Mouse (Mus musculus) erythroblast, embryonic 14.5 days (primary cell): Measurements from ENCODE around the gene Ubxn10. TPM values are rescaled to one million over a fixed set of nuclear protein-coding genes. Genes with fewer than 3 reads are reported as not detected.

Experiments used
- H3K27me3 ChIP-seq: 2 replicates; pipeline ENCODE4 v1.6.1; 2012; ENCODE audit warnings: inconsistent platforms; ENCODE audit not compliant: control insufficient read depth
- H3K36me3 ChIP-seq: 2 replicates; pipeline ENCODE4 v1.6.1; 2012; ENCODE audit warnings: mild to moderate bottlenecking, inconsistent platforms; ENCODE audit not compliant: control insufficient read depth
- H3K4me1 ChIP-seq: 2 replicates; pipeline ENCODE4 v1.6.1; 2012; ENCODE audit warnings: inconsistent platforms; ENCODE audit not compliant: control insufficient read depth
- H3K4me3 ChIP-seq: replicated peaks from 2 replicates; pipeline ENCODE3; 2012; ENCODE audit warnings: moderate library complexity, mild to moderate bottlenecking, inconsistent platforms
- H3K9me3 ChIP-seq: 2 replicates; pipeline ENCODE4 v1.6.1; 2012; ENCODE audit warnings: low read length, inconsistent platforms, mixed read lengths; ENCODE audit not compliant: control insufficient read depth
- GATA1 ChIP-seq: IDR thresholded peaks from 2 replicates; pipeline ENCODE4 v1.6.1; 2012; ENCODE audit warnings: low read length, inconsistent platforms, mixed read lengths
- TAL1 ChIP-seq: IDR thresholded peaks from 3 replicates; pipeline ENCODE4 v1.6.1; 2012; ENCODE audit warnings: low read length, inconsistent platforms, mixed read lengths
- polyA plus RNA-seq: library from polyadenylated mRNA; stranded (reverse); fragments of >175 nt; gene quantifications from 2 replicates; pipeline ENCODE4 v1.2.3, GENCODE M21; 2012

The Ubxn10 gene
- polyA plus RNA-seq = not detected in 2 replicates

GRCm38 (mm10) chr4:138737031-138737430, at the start of gene Ubxn10:
Gene Ubxn10, minus strand, starts transcription at chr4:138737167.
- TF ChIP-seq GATA1 = no peak
- TF ChIP-seq TAL1 = no peak
- H3K4me3 ChIP-seq = no peak within 1 kb of the TSS
- no peaks in the 10 kb centered on the region for H3K4me1 ChIP-seq
- no peaks in the 10 kb centered on the region for H3K27me3 ChIP-seq
- no peaks in the 10 kb centered on the region for H3K9me3 ChIP-seq
- H3K36me3 ChIP-seq = no peaks in the 10 kb centered on the region

GRCm38 (mm10) chr4:138786141-138786540, 49.2 kb upstream of the Ubxn10 start:
- Histone ChIP-seq H3K4me1 (no peaks in the 10 kb centered on the region), H3K36me3 (no peaks in the 10 kb centered on the region), H3K27me3 (no peaks in the 10 kb centered on the region), H3K9me3 (no peaks in the 10 kb centered on the region), H3K4me3 (no peak overlapping the region)
- TF ChIP-seq GATA1 (no peak), TAL1 (no peak)

GRCm38 (mm10) chr4:138785721-138786120, 48.8 kb upstream of the Ubxn10 start:
- Histone ChIP-seq H3K9me3 (no peaks in the 10 kb centered on the region), H3K4me3 (no peak overlapping the region), H3K27me3 (no peaks in the 10 kb centered on the region), H3K4me1 (no peaks in the 10 kb centered on the region), H3K36me3 (no peaks in the 10 kb centered on the region)
- TF ChIP-seq TAL1 (no peak), GATA1 (no peak)

GRCm38 (mm10) chr4:138782098-138782497, 45.1 kb upstream of the Ubxn10 start:
- Histone ChIP-seq H3K27me3 (no peaks in the 10 kb centered on the region), H3K4me1 (no peaks in the 10 kb centered on the region), H3K9me3 (no peaks in the 10 kb centered on the region), H3K4me3 (no peak overlapping the region), H3K36me3 (no peaks in the 10 kb centered on the region)
- TF ChIP-seq TAL1 (no peak), GATA1 (no peak)

GRCm38 (mm10) chr4:138780300-138780699, 43.3 kb upstream of the Ubxn10 start:
- TF ChIP-seq TAL1 = no peak
- TF ChIP-seq GATA1 = no peak
- no peaks in the 10 kb centered on the region for H3K4me1 ChIP-seq
- no peak overlapping the region for H3K4me3 ChIP-seq
- H3K27me3 ChIP-seq = no peaks in the 10 kb centered on the region
- H3K36me3 ChIP-seq = no peaks in the 10 kb centered on the region
- no peaks in the 10 kb centered on the region for H3K9me3 ChIP-seq

- no peaks in the 10 kb centered on the region for H3K27me3 ChIP-seq
- H3K4me1 ChIP-seq = no peaks in the 10 kb centered on the region
- no peaks in the 10 kb centered on the region for H3K36me3 ChIP-seq
- H3K9me3 ChIP-seq = no peaks in the 10 kb centered on the region
- H3K4me3 ChIP-seq = no peak overlapping the region
- no peak for TF ChIP-seq GATA1
- no peak for TF ChIP-seq TAL1
Measured at GRCm38 (mm10) chr4:138777417-138778407, 40.7 kb upstream of the Ubxn10 start.

- Histone ChIP-seq H3K4me1 (no peaks in the 10 kb centered on the region), H3K9me3 (no peaks in the 10 kb centered on the region), H3K4me3 (no peak within 1 kb of the TSS), H3K27me3 (no peaks in the 10 kb centered on the region), H3K36me3 (no peaks in the 10 kb centered on the region)
- TF ChIP-seq TAL1 (no peak), GATA1 (no peak)
Measured at GRCm38 (mm10) chr4:138775435-138775834, 38.5 kb upstream of the Ubxn10 start, which contains the start of gene Pla2g2d. Gene Pla2g2d, plus strand, starts transcription at chr4:138775735.

GRCm38 (mm10) chr4:138772386-138772785, 35.4 kb upstream of the Ubxn10 start:
- no peaks in the 10 kb centered on the region for H3K27me3 ChIP-seq
- H3K4me1 ChIP-seq = no peaks in the 10 kb centered on the region
- H3K4me3 ChIP-seq = no peak overlapping the region
- no peaks in the 10 kb centered on the region for H3K36me3 ChIP-seq
- TF ChIP-seq GATA1 (no peak), TAL1 (no peak)
- no peaks in the 10 kb centered on the region for H3K9me3 ChIP-seq

- Histone ChIP-seq H3K27me3 (no peaks in the 10 kb centered on the region), H3K9me3 (no peaks in the 10 kb centered on the region), H3K36me3 (no peaks in the 10 kb centered on the region), H3K4me1 (no peaks in the 10 kb centered on the region), H3K4me3 (no peak overlapping the region)
- TF ChIP-seq TAL1 (no peak), GATA1 (no peak)
Measured at GRCm38 (mm10) chr4:138771970-138772369, 35.0 kb upstream of the Ubxn10 start.

- Histone ChIP-seq H3K4me1 (no peaks in the 10 kb centered on the region), H3K36me3 (no peaks in the 10 kb centered on the region), H3K27me3 (no peaks in the 10 kb centered on the region), H3K4me3 (no peak overlapping the region), H3K9me3 (no peaks in the 10 kb centered on the region)
- no peak for TF ChIP-seq TAL1
- TF ChIP-seq GATA1 = no peak
Measured at GRCm38 (mm10) chr4:138762266-138762665, 25.3 kb upstream of the Ubxn10 start.
